Mouse (Mus musculus) embryonic facial prominence, embryonic 13.5 days (tissue): Measurements from ENCODE around the gene Papss2. TPM values are rescaled to one million over a fixed set of nuclear protein-coding genes. Genes with fewer than 3 reads are reported as not detected.

Experiments
- ATAC-seq: fragments of 200-750 bp; cut with Nextera tagmentation; 2 replicates; pipeline ENCODE4 v1.8.0; 2017; ENCODE audit warnings: low read depth; ENCODE audit not compliant: insufficient number of reproducible peaks, insufficient read depth, low FRiP score, low TSS enrichment
- H3K27ac ChIP-seq: fragments of 300-500 bp; sonication (generic); 2 replicates; pipeline ENCODE4 v1.5.1; 2015; ENCODE audit warnings: moderate library complexity, mild to moderate bottlenecking, inconsistent platforms
- H3K27me3 ChIP-seq: fragments of 300-500 bp; sonication (generic); 2 replicates; pipeline ENCODE4 v1.6.1; 2015; ENCODE audit warnings: mild to moderate bottlenecking, inconsistent platforms
- H3K36me3 ChIP-seq: fragments of 300-500 bp; sonication (generic); 2 replicates; pipeline ENCODE4 v1.6.1; 2015; ENCODE audit warnings: mild to moderate bottlenecking, inconsistent platforms
- H3K4me1 ChIP-seq: fragments of 300-500 bp; sonication (generic); 2 replicates; pipeline ENCODE4 v1.6.1; 2015; ENCODE audit warnings: inconsistent platforms
- H3K4me2 ChIP-seq: fragments of 300-500 bp; sonication (generic); 2 replicates; pipeline ENCODE4 v1.6.1; 2015; ENCODE audit warnings: moderate library complexity, mild to moderate bottlenecking, inconsistent platforms
- H3K4me3 ChIP-seq: fragments of 300-500 bp; sonication (generic); 2 replicates; pipeline ENCODE4 v1.5.1; 2015; ENCODE audit warnings: mild to moderate bottlenecking, inconsistent platforms
- H3K9ac ChIP-seq: fragments of 300-500 bp; sonication (generic); 2 replicates; pipeline ENCODE4 v1.6.1; 2015; ENCODE audit warnings: mild to moderate bottlenecking, inconsistent platforms
- H3K9me3 ChIP-seq: fragments of 300-500 bp; sonication (generic); 2 replicates; pipeline ENCODE4 v1.6.1; 2016; ENCODE audit warnings: inconsistent platforms
- WGBS: fragments of 180-500 bp; shearing (Covaris S2); methylation state at CpG from one replicate; pipeline ENCODE4 v1.1.7; 2015; ENCODE audit warnings: mixed read lengths; 5-methylcytosine and 5-hydroxymethylcytosine counted together
- polyA plus RNA-seq: library from polyadenylated mRNA; unstranded; fragments of >200 nt; fragmentation: Nextera tagmentation; extraction: Ambion mirVana; gene quantifications from 2 replicates; pipeline ENCODE4 v1.2.1, GENCODE M21; 2015

Papss2 gene
- polyA plus RNA-seq: 18.4 and 25.8 TPM in 2 replicates

DNA sequence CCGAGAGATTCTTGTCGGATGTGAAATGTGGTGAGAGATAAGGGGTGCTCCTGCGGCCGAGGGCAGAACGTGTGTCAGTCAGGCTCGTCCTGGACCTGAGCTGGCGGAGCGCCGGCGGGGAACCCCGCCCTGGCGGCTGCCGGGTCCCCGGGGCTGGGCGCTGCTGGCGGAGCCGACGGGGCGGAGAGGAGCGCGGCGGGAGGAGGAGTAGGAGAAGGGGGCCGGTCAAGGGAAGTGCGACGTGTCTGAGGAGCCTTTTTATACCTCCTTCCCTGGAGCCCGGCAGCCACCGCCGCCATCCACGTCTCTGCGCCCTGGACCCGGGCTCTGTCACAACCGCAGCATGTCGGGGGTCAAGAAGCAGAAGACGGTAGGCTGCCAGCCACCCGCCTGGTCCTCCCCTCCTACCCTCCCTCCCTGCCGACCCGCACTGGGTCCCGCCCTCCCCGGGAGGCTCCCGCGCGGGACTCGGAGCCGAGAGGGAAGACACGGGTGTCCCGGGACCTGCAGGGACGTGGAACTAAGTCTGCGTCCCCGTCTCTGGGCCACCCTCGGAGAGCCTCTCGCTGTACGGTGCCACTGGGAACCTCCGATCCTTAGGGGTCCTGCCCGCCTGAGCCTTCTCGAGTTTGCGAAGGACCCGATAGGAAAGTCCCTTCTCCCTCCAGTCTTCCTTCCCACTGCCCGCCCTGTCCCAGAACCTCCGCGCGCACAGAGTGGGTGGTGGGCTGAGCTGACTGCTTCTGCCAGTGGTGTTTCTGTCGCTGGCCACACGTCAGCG lies at the start of gene Papss2:
Gene Papss2, plus strand, starts transcription at position 285 of the 781 bp plus-strand sequence.
- Histone ChIP-seq H3K4me1 (peaks cover 7% of the 10 kb centered on the region; the same call in 1 of the 2 replicates), H3K27me3 (peaks cover 28% of the 10 kb centered on the region), H3K36me3 (no peaks in the 10 kb centered on the region), H3K4me2 (peak within 1 kb of the TSS; percentile 77), H3K9me3 (no peaks in the 10 kb centered on the region), H3K27ac (no peak within 1 kb of the TSS), H3K9ac (peak within 1 kb of the TSS; percentile 80), H3K4me3 (peak within 1 kb of the TSS; percentile 64)
- peak; percentile 80 for ATAC-seq
- 1% methylated on average over 56 of the region's 64 CpGs for WGBS

DNA sequence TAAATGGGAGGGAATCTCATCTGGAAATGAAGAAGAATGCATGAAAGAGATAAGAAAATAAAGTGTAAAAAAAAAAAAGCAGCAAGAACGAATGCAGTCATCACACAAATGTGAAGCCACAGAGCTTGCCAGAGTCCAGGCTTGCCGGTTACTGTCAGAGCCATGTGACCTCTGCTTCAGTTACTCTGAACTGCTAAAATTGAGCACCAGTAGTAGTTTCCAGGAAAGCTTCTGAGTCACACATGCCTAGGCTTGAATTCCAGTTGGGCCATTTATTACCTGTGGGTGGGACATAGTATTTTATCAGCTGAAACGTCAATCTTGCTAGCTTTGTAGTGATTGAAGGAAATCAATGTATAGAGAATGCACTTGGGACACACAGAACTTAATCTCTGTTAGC lies 48.2 kb upstream of the Papss2 start:
- 65% methylated on average over 3 of the region's 3 CpGs for WGBS
- Histone ChIP-seq H3K9ac (no peak overlapping the region), H3K4me2 (no peak overlapping the region), H3K27me3 (no peaks in the 10 kb centered on the region), H3K27ac (no peak overlapping the region), H3K9me3 (no peaks in the 10 kb centered on the region), H3K4me3 (no peak overlapping the region), H3K4me1 (peaks cover 6% of the 10 kb centered on the region; the same call in 1 of the 2 replicates), H3K36me3 (no peaks in the 10 kb centered on the region)
- ATAC-seq: no peak

DNA sequence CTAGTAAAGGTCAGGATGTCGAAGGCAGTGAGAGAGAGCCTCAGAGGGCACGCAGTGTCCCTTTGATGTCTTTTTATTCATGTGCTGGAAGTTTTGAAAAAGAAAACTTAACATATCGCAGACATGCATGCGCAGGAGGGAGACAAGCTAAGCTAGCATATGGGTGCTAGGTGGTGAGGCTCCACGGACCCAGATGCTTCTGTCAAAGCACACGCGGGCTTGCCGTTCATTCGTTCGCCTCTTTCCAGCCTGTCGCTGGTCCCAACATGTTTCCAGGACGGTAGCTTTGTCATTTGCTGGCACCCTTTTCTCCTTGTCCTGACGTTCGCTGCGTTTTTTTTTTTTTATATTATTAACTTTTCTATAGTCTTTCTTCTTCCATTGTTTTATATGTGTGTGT lies 47.4 kb upstream of the Papss2 start:
- Histone ChIP-seq H3K27me3 (no peaks in the 10 kb centered on the region), H3K4me2 (no peak overlapping the region), H3K4me3 (no peak overlapping the region), H3K27ac (no peak overlapping the region), H3K36me3 (no peaks in the 10 kb centered on the region), H3K9ac (no peak overlapping the region), H3K4me1 (peaks cover 6% of the 10 kb centered on the region; the same call in 1 of the 2 replicates), H3K9me3 (no peaks in the 10 kb centered on the region)
- ATAC-seq: no peak
- WGBS: 84% methylated on average over 15 of the region's 15 CpGs

DNA sequence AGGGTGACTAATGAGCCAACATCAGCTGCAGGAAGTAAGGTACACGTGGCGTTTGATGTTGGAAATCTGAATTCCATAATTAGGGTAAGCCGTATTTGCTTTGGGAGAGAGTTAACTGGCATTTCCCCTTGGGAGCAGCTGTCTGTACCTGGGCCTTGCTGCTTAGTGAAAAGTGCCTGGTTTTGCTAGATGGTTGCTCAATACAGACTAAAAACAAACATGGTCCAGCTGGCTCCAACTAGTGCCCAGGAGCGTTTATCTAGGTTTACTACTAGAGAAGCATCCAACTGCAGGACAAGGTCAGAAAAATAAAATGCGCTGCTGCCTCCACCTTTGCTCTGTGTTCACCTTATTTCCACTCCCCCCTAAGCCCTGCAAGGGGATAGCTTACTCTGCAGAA lies 45.1 kb upstream of the Papss2 start:
- Histone ChIP-seq H3K9me3 (no peaks in the 10 kb centered on the region), H3K27me3 (no peaks in the 10 kb centered on the region), H3K4me3 (no peak overlapping the region), H3K27ac (no peak overlapping the region), H3K9ac (no peak overlapping the region), H3K36me3 (no peaks in the 10 kb centered on the region), H3K4me2 (no peak overlapping the region), H3K4me1 (peaks cover 13% of the 10 kb centered on the region)
- no peak for ATAC-seq
- WGBS: 34% methylated on average over 5 of the region's 5 CpGs

DNA sequence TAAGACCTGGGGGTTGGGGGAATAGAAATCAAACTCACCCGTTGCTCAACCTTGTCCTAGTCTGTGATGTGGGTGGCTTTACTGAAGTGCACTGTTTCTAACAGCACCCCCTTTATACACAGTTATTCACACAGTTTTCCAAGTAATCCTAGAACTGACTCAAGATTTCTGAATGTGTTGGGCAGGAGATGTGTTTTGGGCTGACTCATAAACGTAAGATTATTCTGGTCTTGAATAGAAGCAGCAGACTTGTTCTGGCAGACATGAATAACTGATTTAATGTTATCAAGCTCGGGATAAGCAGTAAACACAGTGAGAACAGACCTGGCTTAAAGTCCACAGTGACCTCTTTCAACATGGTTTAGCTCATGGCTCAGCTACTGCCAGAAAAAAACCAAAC lies 44.1 kb upstream of the Papss2 start:
- WGBS: 57% methylated on average over 3 of the region's 3 CpGs
- H3K27me3 ChIP-seq: no peaks in the 10 kb centered on the region
- no peaks in the 10 kb centered on the region for H3K9me3 ChIP-seq
- no peak overlapping the region for H3K9ac ChIP-seq
- no peak overlapping the region for H3K4me3 ChIP-seq
- no peak overlapping the region for H3K27ac ChIP-seq
- no peaks in the 10 kb centered on the region for H3K36me3 ChIP-seq
- ATAC-seq: no peak
- H3K4me1 ChIP-seq: peaks cover 15% of the 10 kb centered on the region
- no peak overlapping the region for H3K4me2 ChIP-seq

DNA sequence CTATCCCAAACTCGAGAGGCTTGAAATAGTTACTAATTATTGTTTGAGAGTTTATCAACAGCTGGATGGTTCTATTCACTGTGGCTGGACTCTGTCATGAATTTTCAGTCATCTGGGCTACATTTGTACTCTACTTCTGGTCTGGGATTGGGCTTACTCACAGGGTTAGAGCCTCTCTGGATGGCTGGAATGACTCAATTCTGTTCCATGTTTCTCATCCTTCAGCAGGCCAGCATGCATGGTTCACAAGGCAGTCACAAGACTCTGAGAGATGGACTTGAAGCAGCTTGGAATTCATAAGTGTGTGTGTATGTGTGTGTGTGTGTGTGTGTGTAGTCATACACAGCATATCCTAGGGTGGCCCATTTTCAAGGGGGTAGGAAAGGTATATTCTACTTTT lies 43.5 kb upstream of the Papss2 start:
- WGBS: 55% methylated on average over 1 of the region's 1 CpGs
- Histone ChIP-seq H3K27me3 (no peaks in the 10 kb centered on the region), H3K9me3 (no peaks in the 10 kb centered on the region)

DNA sequence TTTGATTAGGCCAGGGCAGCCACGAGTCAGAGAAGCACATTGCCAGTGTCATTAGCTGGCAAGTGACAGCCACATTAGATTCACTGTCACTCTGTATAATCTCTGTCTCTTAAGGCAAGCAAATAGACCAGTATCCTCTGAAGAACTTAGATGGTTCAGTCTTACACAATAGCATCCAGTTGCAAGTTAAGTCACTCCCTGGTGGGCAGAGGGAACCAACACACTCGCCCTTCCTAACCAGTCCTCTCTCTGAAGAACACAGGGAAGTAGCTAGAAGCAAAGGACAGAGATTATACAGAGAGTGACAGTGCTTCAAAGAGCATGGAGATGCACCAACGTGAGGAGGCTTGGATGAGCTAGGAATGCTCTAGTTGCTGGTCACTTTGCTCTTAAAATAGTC lies 42.3 kb upstream of the Papss2 start:
- Histone ChIP-seq H3K4me1 (peaks cover 15% of the 10 kb centered on the region), H3K9ac (no peak overlapping the region), H3K36me3 (no peaks in the 10 kb centered on the region), H3K9me3 (no peaks in the 10 kb centered on the region), H3K27ac (no peak overlapping the region), H3K4me3 (no peak overlapping the region), H3K27me3 (no peaks in the 10 kb centered on the region), H3K4me2 (no peak overlapping the region)
- 74% methylated on average over 3 of the region's 3 CpGs for WGBS
- ATAC-seq: no peak

More for the DNA sequence above, 43.5 kb upstream of the Papss2 start:
- peaks cover 15% of the 10 kb centered on the region for H3K4me1 ChIP-seq
- no peak for ATAC-seq
- no peak overlapping the region for H3K4me2 ChIP-seq
- no peaks in the 10 kb centered on the region for H3K36me3 ChIP-seq
- no peak overlapping the region for H3K9ac ChIP-seq
- no peak overlapping the region for H3K4me3 ChIP-seq
- no peak overlapping the region for H3K27ac ChIP-seq

DNA sequence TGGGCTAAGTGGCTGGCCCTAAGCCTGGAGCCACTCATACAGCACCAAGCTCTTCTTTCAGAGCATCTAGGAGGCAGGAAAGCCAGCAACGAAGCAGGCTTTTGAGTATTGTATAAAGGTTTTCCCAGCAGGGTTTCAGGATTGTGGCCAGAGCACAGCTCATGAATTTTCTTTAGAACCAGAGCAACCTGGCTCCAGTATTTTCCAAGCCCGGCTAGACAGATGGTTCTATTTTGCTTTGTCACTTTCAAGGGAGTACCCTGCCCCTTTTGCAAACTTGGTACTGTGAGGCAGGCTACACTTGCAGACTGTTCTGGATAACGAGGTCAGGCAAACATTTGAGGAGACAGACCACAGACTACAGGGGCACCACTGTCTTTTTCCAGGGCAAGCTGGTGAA lies 40.3 kb upstream of the Papss2 start:
- 0 out of 2 replicates have a peak, but pooled peaks have one; percentile 37 for ATAC-seq

DNA sequence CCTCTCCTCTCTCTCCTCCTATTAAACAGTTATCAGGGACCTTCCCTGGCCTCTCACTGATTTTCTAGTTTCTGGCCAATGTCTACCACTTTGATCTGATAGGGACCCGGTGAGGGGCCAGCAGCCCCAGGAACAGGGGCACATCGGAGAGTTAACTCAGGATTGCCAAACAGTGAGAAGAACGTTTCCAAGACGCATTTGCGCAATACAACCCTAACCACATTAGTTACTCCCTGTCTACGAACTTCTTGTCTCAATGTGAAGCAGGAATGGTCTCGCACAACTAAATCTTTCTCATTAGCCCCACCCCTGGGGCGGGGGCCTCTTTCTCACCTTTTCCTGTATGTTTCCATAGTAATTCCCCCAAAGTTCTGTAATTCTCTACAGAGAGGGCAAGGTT lies 28.6 kb upstream of the Papss2 start:
- no peak overlapping the region for H3K4me2 ChIP-seq
- H3K9ac ChIP-seq: no peak overlapping the region
- no peaks in the 10 kb centered on the region for H3K27me3 ChIP-seq
- H3K9me3 ChIP-seq: no peaks in the 10 kb centered on the region
- no peaks in the 10 kb centered on the region for H3K4me1 ChIP-seq
- no peak overlapping the region for H3K4me3 ChIP-seq
- 80% methylated on average over 8 of the region's 8 CpGs for WGBS
- no peak overlapping the region for H3K27ac ChIP-seq
- no peaks in the 10 kb centered on the region for H3K36me3 ChIP-seq
- no peak for ATAC-seq

More for the DNA sequence above, 40.3 kb upstream of the Papss2 start:
- Histone ChIP-seq H3K9me3 (no peaks in the 10 kb centered on the region), H3K4me3 (no peak overlapping the region), H3K27me3 (no peaks in the 10 kb centered on the region), H3K36me3 (no peaks in the 10 kb centered on the region), H3K27ac (peak overlapping the region; percentile 55; the same call in 1 of the 2 replicates), H3K4me2 (no peak overlapping the region), H3K9ac (no peak overlapping the region), H3K4me1 (peaks cover 13% of the 10 kb centered on the region)
- WGBS: 26% methylated on average over 3 of the region's 3 CpGs

DNA sequence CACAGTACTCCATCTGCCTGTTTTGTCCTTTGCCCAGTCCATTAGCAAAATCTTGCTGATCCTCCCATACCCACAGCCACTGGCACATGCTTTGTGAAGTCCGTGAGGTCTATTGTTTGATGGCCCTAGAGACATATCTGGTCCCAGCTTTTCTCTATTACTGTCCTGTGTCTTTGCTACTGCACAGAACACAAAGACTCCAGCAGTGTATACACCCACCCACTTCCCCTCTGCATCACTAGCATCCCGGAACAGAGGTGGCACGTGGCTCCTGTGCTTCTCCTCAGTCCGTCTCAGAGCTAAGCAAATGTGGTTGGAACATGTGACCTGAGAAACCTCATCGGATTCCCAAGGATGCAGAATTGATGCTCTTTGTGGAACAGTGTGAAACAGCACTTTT lies 28.1 kb upstream of the Papss2 start:
- Histone ChIP-seq H3K9ac (no peak overlapping the region), H3K9me3 (no peaks in the 10 kb centered on the region), H3K4me3 (no peak overlapping the region), H3K4me2 (no peak overlapping the region), H3K27ac (no peak overlapping the region), H3K36me3 (no peaks in the 10 kb centered on the region), H3K4me1 (no peaks in the 10 kb centered on the region), H3K27me3 (no peaks in the 10 kb centered on the region)
- 79% methylated on average over 5 of the region's 5 CpGs for whole genome bisulfite sequencing
- no peak for ATAC-seq

DNA sequence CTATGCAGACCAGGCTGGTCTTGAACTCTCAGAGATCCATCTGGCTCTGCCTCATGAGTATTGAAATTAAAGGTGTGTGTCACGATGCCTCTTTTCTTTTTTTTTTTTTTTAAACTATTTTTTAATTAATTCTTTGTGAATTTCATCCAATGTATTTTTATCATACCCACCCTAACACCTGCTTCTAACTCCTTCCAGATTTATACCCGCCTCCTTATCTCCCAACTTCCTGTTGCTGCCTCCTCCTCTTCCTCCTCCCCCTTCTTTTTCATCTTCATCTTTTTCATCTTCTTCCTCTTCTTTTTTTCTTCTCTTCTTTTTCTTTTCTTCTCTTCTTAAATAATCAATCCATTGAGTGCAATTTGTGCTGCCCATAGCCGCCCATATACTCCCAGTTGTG lies 27.1 kb upstream of the Papss2 start:
- H3K4me3 ChIP-seq: no peak overlapping the region
- H3K27ac ChIP-seq: no peak overlapping the region
- no peaks in the 10 kb centered on the region for H3K9me3 ChIP-seq
- ATAC-seq: no peak
- H3K4me2 ChIP-seq: no peak overlapping the region
- WGBS: 87% methylated on average over 3 of the region's 3 CpGs
- no peaks in the 10 kb centered on the region for H3K4me1 ChIP-seq
- no peaks in the 10 kb centered on the region for H3K27me3 ChIP-seq
- H3K9ac ChIP-seq: no peak overlapping the region
- no peaks in the 10 kb centered on the region for H3K36me3 ChIP-seq

DNA sequence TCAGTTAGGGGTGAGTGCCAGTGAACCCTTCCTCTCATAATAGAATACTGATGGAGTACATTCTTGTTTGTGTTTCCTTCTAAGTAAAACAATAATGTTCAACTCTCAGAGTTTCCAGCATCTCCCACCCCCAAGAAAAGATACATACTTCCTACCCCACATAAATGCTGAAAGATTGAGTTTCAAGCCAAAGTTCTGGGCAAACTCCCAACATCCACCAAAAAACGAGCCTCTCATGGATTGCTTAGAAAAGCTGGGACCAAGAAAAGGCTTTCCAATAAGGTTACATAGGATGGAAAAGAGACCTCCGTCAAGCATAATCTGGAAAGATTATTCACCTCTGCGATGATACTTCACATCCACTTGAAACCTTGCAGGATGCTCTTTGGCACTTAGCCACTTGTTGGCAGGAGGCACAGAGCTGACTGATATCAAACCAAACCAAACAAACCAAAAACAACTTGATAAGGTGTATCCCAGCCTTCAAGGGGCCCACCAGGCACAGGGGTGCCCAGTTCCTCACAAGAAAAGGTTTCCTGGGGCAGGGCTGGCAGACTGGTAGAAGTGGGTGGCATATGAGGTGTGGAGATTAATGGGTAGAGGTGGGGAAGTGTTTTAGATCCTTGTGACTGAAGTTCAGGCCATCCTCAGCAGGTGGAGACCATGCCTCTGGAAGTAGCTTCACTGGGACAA lies 26.5 kb upstream of the Papss2 start:
- no peaks in the 10 kb centered on the region for H3K4me1 ChIP-seq
- no peak overlapping the region for H3K4me2 ChIP-seq
- no peak overlapping the region for H3K4me3 ChIP-seq
- H3K36me3 ChIP-seq: no peaks in the 10 kb centered on the region
- no peaks in the 10 kb centered on the region for H3K27me3 ChIP-seq
- H3K27ac ChIP-seq: no peak overlapping the region
- no peaks in the 10 kb centered on the region for H3K9me3 ChIP-seq
- no peak overlapping the region for H3K9ac ChIP-seq
- ATAC-seq: no peak
- 75% methylated on average over 3 of the region's 3 CpGs for WGBS
